Mouse (Mus musculus) heart, embryonic 16.5 days (tissue): ENCODE results near the gene Phlpp1. TPM values are rescaled to one million over a fixed set of nuclear protein-coding genes. Genes with fewer than 3 reads are reported as not detected.

Experiments used
- ATAC-seq: fragments of 200-750 bp; cut with Nextera tagmentation; replicated peaks from 2 replicates; pipeline ENCODE4 v1.8.0; 2017; ENCODE audit warnings: moderate number of reproducible peaks; ENCODE audit not compliant: insufficient read depth, low FRiP score; ENCODE audit errors: extremely low read depth
- H3K27ac ChIP-seq: fragments of 300-500 bp; sonication (generic); 2 replicates; pipeline ENCODE4 v1.5.1; 2014; ENCODE audit warnings: mild to moderate bottlenecking, low read length, control low read depth, moderate library complexity
- H3K27me3 ChIP-seq: fragments of 300-500 bp; sonication (generic); 2 replicates; pipeline ENCODE4 v1.6.1; 2014; ENCODE audit warnings: low read length, mixed read lengths; ENCODE audit not compliant: control insufficient read depth, insufficient read depth
- H3K36me3 ChIP-seq: fragments of 300-500 bp; sonication (generic); 2 replicates; pipeline ENCODE4 v1.6.1; 2014; ENCODE audit not compliant: control insufficient read depth, insufficient read depth
- H3K4me1 ChIP-seq: fragments of 300-500 bp; sonication (generic); 2 replicates; pipeline ENCODE4 v1.6.1; 2014; ENCODE audit warnings: low read length, mixed read lengths; ENCODE audit not compliant: control insufficient read depth, insufficient read depth
- H3K4me2 ChIP-seq: fragments of 300-500 bp; sonication (generic); 2 replicates; pipeline ENCODE4 v1.6.1; 2014; ENCODE audit warnings: low read depth, mild to moderate bottlenecking, control low read depth, low read length
- H3K4me3 ChIP-seq: fragments of 300-500 bp; sonication (generic); 2 replicates; pipeline ENCODE4 v1.5.1; 2014; ENCODE audit warnings: mild to moderate bottlenecking, control low read depth, low read length
- H3K9ac ChIP-seq: fragments of 300-500 bp; sonication (generic); 2 replicates; pipeline ENCODE4 v1.6.1; 2014; ENCODE audit warnings: low read length, control low read depth
- H3K9me3 ChIP-seq: fragments of 300-500 bp; sonication (generic); replicated peaks from 2 replicates; pipeline ENCODE4 v1.6.1; 2016; ENCODE audit warnings: low read length; ENCODE audit not compliant: control insufficient read depth
- WGBS: fragments of 180-500 bp; shearing (Covaris S2); extraction: QIAGEN DNeasy Blood & Tissue Kit; methylation state at CpG from one replicate; pipeline ENCODE4 v1.1.7; 2014; 5-methylcytosine and 5-hydroxymethylcytosine counted together
- polyA plus RNA-seq: library from polyadenylated mRNA; unstranded; fragments of >200 nt; fragmentation: Nextera tagmentation; extraction: Ambion mirVana; gene quantifications from 2 replicates; pipeline ENCODE4 v1.2.1, GENCODE M21; 2015

Phlpp1 gene
- polyA plus RNA-seq, 1 experiment from 2014 or later, result 4.7 TPM

- Histone ChIP-seq H3K9ac (no peak overlapping the region), H3K27ac (no peak overlapping the region), H3K36me3 (peaks cover 14% of the 10 kb centered on the region), H3K4me2 (no peak overlapping the region), H3K4me3 (no peak overlapping the region), H3K4me1 (no peaks in the 10 kb centered on the region), H3K27me3 (no peaks in the 10 kb centered on the region), H3K9me3 (no peaks in the 10 kb centered on the region)
- ATAC-seq, result no peak
- WGBS, result 86% methylated on average over 1 of the region's 1 CpGs
Observed at GRCm38 (mm10) chr1:106373656-106374055, 202.1 kb downstream of the Phlpp1 start.

- H3K9ac ChIP-seq, result no peak overlapping the region
- no peak overlapping the region for H3K4me2 ChIP-seq
- H3K27ac ChIP-seq, result no peak overlapping the region
- peaks cover 13% of the 10 kb centered on the region; the same call in 1 of the 2 replicates for H3K36me3 ChIP-seq
- H3K9me3 ChIP-seq, result no peaks in the 10 kb centered on the region
- WGBS, result 87% methylated on average over 2 of the region's 2 CpGs
- no peaks in the 10 kb centered on the region for H3K27me3 ChIP-seq
- ATAC-seq, result no peak
- H3K4me3 ChIP-seq, result no peak overlapping the region
- no peaks in the 10 kb centered on the region for H3K4me1 ChIP-seq
Observed at GRCm38 (mm10) chr1:106374274-106374673, 202.7 kb downstream of the Phlpp1 start.

GRCm38 (mm10) chr1:106374971-106375370 is 203.4 kb downstream of the Phlpp1 start:
- no peaks in the 10 kb centered on the region for H3K4me1 ChIP-seq
- ATAC-seq, result no peak
- WGBS, result 66% methylated on average over 4 of the region's 4 CpGs
- no peak overlapping the region for H3K4me2 ChIP-seq
- H3K36me3 ChIP-seq, result peaks cover 10% of the 10 kb centered on the region; the same call in 1 of the 2 replicates
- H3K27me3 ChIP-seq, result no peaks in the 10 kb centered on the region
- H3K9me3 ChIP-seq, result no peaks in the 10 kb centered on the region
- no peak overlapping the region for H3K4me3 ChIP-seq
- H3K9ac ChIP-seq, result no peak overlapping the region
- no peak overlapping the region for H3K27ac ChIP-seq

- Histone ChIP-seq H3K4me2 (no peak overlapping the region), H3K9ac (no peak overlapping the region), H3K4me1 (no peaks in the 10 kb centered on the region), H3K27ac (no peak overlapping the region), H3K4me3 (no peak overlapping the region), H3K9me3 (no peaks in the 10 kb centered on the region), H3K27me3 (no peaks in the 10 kb centered on the region), H3K36me3 (peaks cover 12% of the 10 kb centered on the region)
- 77% methylated on average over 3 of the region's 3 CpGs for WGBS
- no peak for ATAC-seq
Observed at GRCm38 (mm10) chr1:106376003-106376402, 204.5 kb downstream of the Phlpp1 start.

GRCm38 (mm10) chr1:106380465-106380864 is 208.9 kb downstream of the Phlpp1 start:
- Histone ChIP-seq H3K36me3 (peaks cover 11% of the 10 kb centered on the region), H3K27ac (no peak overlapping the region), H3K4me2 (no peak overlapping the region), H3K4me3 (no peak overlapping the region), H3K9me3 (no peaks in the 10 kb centered on the region), H3K4me1 (no peaks in the 10 kb centered on the region), H3K9ac (no peak overlapping the region), H3K27me3 (no peaks in the 10 kb centered on the region)
- WGBS, result 34% methylated on average over 1 of the region's 1 CpGs
- ATAC-seq, result no peak

- ATAC-seq, result no peak
- Histone ChIP-seq H3K4me3 (no peak overlapping the region), H3K9ac (no peak overlapping the region), H3K27ac (no peak overlapping the region), H3K36me3 (peaks cover 9% of the 10 kb centered on the region), H3K4me1 (peaks cover 8% of the 10 kb centered on the region), H3K9me3 (no peaks in the 10 kb centered on the region), H3K27me3 (no peaks in the 10 kb centered on the region), H3K4me2 (no peak overlapping the region)
- 69% methylated on average over 5 of the region's 5 CpGs for WGBS
Observed at GRCm38 (mm10) chr1:106386542-106386941, 215.0 kb downstream of the Phlpp1 start.

- 52% methylated on average over 4 of the region's 4 CpGs for whole genome bisulfite sequencing
- Histone ChIP-seq H3K9me3 (no peaks in the 10 kb centered on the region), H3K4me1 (peaks cover 8% of the 10 kb centered on the region), H3K27me3 (no peaks in the 10 kb centered on the region), H3K36me3 (peaks cover 10% of the 10 kb centered on the region), H3K4me2 (no peak overlapping the region), H3K9ac (no peak overlapping the region), H3K27ac (no peak overlapping the region), H3K4me3 (no peak overlapping the region)
- no peak; the same call in 1 of the 2 replicates for ATAC-seq
Observed at GRCm38 (mm10) chr1:106387264-106387663, 215.7 kb downstream of the Phlpp1 start.

- Histone ChIP-seq H3K4me2 (no peak overlapping the region), H3K27me3 (no peaks in the 10 kb centered on the region), H3K36me3 (peaks cover 17% of the 10 kb centered on the region), H3K27ac (no peak overlapping the region), H3K4me3 (no peak overlapping the region), H3K4me1 (peaks cover 8% of the 10 kb centered on the region), H3K9me3 (no peaks in the 10 kb centered on the region), H3K9ac (no peak overlapping the region)
- 19% methylated on average over 5 of the region's 5 CpGs for WGBS
- peak; percentile 38; the same call in 1 of the 2 replicates for ATAC-seq
Observed at GRCm38 (mm10) chr1:106389673-106390072, 218.1 kb downstream of the Phlpp1 start.

GRCm38 (mm10) chr1:106393072-106393471 is 221.5 kb downstream of the Phlpp1 start:
- 86% methylated on average over 6 of the region's 6 CpGs for WGBS
- ATAC-seq, result no peak
- Histone ChIP-seq H3K4me3 (no peak overlapping the region), H3K27ac (no peak overlapping the region), H3K9me3 (no peaks in the 10 kb centered on the region), H3K27me3 (no peaks in the 10 kb centered on the region), H3K9ac (no peak overlapping the region), H3K4me1 (no peaks in the 10 kb centered on the region), H3K36me3 (peaks cover 14% of the 10 kb centered on the region), H3K4me2 (no peak overlapping the region)
